Mouse (Mus musculus): Measurements from ENCODE around the gene Tbcb. TPM values are rescaled to one million over a fixed set of nuclear protein-coding genes. Genes with fewer than 3 reads are reported as not detected.
A peak's percentile ranks its signal among the peaks of the same experiment; 100 is the strongest.
"Not testable (repeated sequence)": the region's sequence is repeated elsewhere in the genome, so short reads cannot be mapped to it uniquely, and the experiment has no call there.

Gene Tbcb
- polyA plus RNA-seq, 1 experiment from 2014 or later: 142 TPM

- no peak overlapping the region for H3K4me2 ChIP-seq (replicated peaks; ENCODE audit: low read depth, low read length)
- no peak for ATAC-seq
Measured at GRCm38 (mm10) chr7:30184641-30185348, 47.3 kb downstream of the Tbcb start.

GRCm38 (mm10) chr7:30183879-30184289, 48.2 kb downstream of the Tbcb start, which contains the start of gene Cox7a1:
Gene Cox7a1 (plus strand): TSS chr7:30184144.
- H3K27ac ChIP-seq (ENCODE audit: low read length): no peak within 1 kb of the TSS
- 2% methylated on average over 11 of the region's 11 CpGs for WGBS
- peak within 1 kb of the TSS; percentile 11 for H3K4me3 ChIP-seq (ENCODE audit: low read depth, low read length)

More at GRCm38 (mm10) chr7:30184641-30185348, 47.3 kb downstream of the Tbcb start:
- Histone ChIP-seq H3K4me3 (ENCODE audit: low read depth, low read length) (no peak overlapping the region), H3K27me3 (replicated peaks; ENCODE audit: insufficient read depth, low read length) (no peaks in the 10 kb centered on the region), H3K27ac (ENCODE audit: low read length) (no peak overlapping the region), H3K36me3 (ENCODE audit: insufficient read depth, low read length) (peaks cover 23% of the 10 kb centered on the region), H3K4me1 (ENCODE audit: insufficient read depth, low read depth, low read length) (no peaks in the 10 kb centered on the region; the same call in 1 of the 2 replicates), H3K9me3 (ENCODE audit: low read length) (no peaks in the 10 kb centered on the region), H3K9ac (replicated peaks; ENCODE audit: low read depth) (no peak overlapping the region)
- no peak for DNase-seq (ENCODE audit: low spot score)
- no peak for TF ChIP-seq CTCF (IDR thresholded peaks at IDR 0.05)
- TF ChIP-seq EP300 (IDR thresholded peaks at IDR 0.05): no peak
- 75% methylated on average over 13 of the region's 13 CpGs for WGBS

GRCm38 (mm10) chr7:30183189-30183588, 48.9 kb downstream of the Tbcb start:
- 71% methylated on average over 6 of the region's 7 CpGs for WGBS
- H3K9me3 ChIP-seq (ENCODE audit: low read length); H3K4me2 ChIP-seq (replicated peaks; ENCODE audit: low read depth, low read length); H3K4me1 ChIP-seq (ENCODE audit: insufficient read depth, low read depth, low read length); ATAC-seq; H3K27me3 ChIP-seq (replicated peaks; ENCODE audit: insufficient read depth, low read length); H3K27ac ChIP-seq (ENCODE audit: low read length); H3K4me3 ChIP-seq (ENCODE audit: low read depth, low read length); DNase-seq (ENCODE audit: low spot score); H3K9ac ChIP-seq (replicated peaks; ENCODE audit: low read depth): not testable (repeated sequence)
- H3K36me3 ChIP-seq (ENCODE audit: insufficient read depth, low read length): peaks cover 17% of the 10 kb centered on the region

More at GRCm38 (mm10) chr7:30183879-30184289, 48.2 kb downstream of the Tbcb start, which contains the start of gene Cox7a1:
- peaks cover 18% of the 10 kb centered on the region for H3K36me3 ChIP-seq (ENCODE audit: insufficient read depth, low read length)
- no peaks in the 10 kb centered on the region for H3K27me3 ChIP-seq (replicated peaks; ENCODE audit: insufficient read depth, low read length)
- 0 out of 2 replicates have a peak within 1 kb of the TSS, but pooled peaks have one; percentile 3 for H3K9ac ChIP-seq (replicated peaks; ENCODE audit: low read depth)
- H3K9me3 ChIP-seq (ENCODE audit: low read length): no peaks in the 10 kb centered on the region
- DNase-seq (ENCODE audit: low spot score) (peak; percentile 96), ATAC-seq (peak; percentile 94)
- peak within 1 kb of the TSS; percentile 53 for H3K4me2 ChIP-seq (replicated peaks; ENCODE audit: low read depth, low read length)
- TF ChIP-seq CTCF (IDR thresholded peaks at IDR 0.05) (no peak), EP300 (IDR thresholded peaks at IDR 0.05) (no peak)
- no peaks in the 10 kb centered on the region; the same call in 1 of the 2 replicates for H3K4me1 ChIP-seq (ENCODE audit: insufficient read depth, low read depth, low read length)

GRCm38 (mm10) chr7:30181929-30182328, 50.1 kb downstream of the Tbcb start:
- DNase-seq (ENCODE audit: low spot score); H3K9ac ChIP-seq (replicated peaks; ENCODE audit: low read depth); H3K27me3 ChIP-seq (replicated peaks; ENCODE audit: insufficient read depth, low read length); H3K36me3 ChIP-seq (ENCODE audit: insufficient read depth, low read length); H3K27ac ChIP-seq (ENCODE audit: low read length); H3K4me3 ChIP-seq (ENCODE audit: low read depth, low read length); H3K4me1 ChIP-seq (ENCODE audit: insufficient read depth, low read depth, low read length); H3K9me3 ChIP-seq (ENCODE audit: low read length); H3K4me2 ChIP-seq (replicated peaks; ENCODE audit: low read depth, low read length); ATAC-seq: not testable (repeated sequence)
- 95% methylated on average over 10 of the region's 10 CpGs for WGBS

GRCm38 (mm10) chr7:30181308-30181707, 50.8 kb downstream of the Tbcb start:
- no peak overlapping the region for H3K9ac ChIP-seq (replicated peaks; ENCODE audit: low read depth)
- 5% methylated on average over 4 of the region's 4 CpGs for WGBS

GRCm38 (mm10) chr7:30178256-30178655, 53.8 kb downstream of the Tbcb start:
- Histone ChIP-seq H3K4me2 (replicated peaks; ENCODE audit: low read depth, low read length) (no peak overlapping the region), H3K9me3 (ENCODE audit: low read length) (no peaks in the 10 kb centered on the region), H3K4me3 (ENCODE audit: low read depth, low read length) (no peak overlapping the region), H3K27me3 (replicated peaks; ENCODE audit: insufficient read depth, low read length) (no peaks in the 10 kb centered on the region), H3K4me1 (ENCODE audit: insufficient read depth, low read depth, low read length) (no peaks in the 10 kb centered on the region), H3K27ac (ENCODE audit: low read length) (no peak overlapping the region), H3K36me3 (ENCODE audit: insufficient read depth, low read length) (peaks cover 6% of the 10 kb centered on the region; the same call in 1 of the 2 replicates), H3K9ac (replicated peaks; ENCODE audit: low read depth) (no peak overlapping the region)
- DNase-seq (ENCODE audit: low spot score): no peak
- no peak for ATAC-seq
- TF ChIP-seq EP300 (IDR thresholded peaks at IDR 0.05) (no peak), CTCF (IDR thresholded peaks at IDR 0.05) (no peak)
- WGBS: 70% methylated on average over 11 of the region's 11 CpGs

More at GRCm38 (mm10) chr7:30181308-30181707, 50.8 kb downstream of the Tbcb start:
- H3K4me1 ChIP-seq (ENCODE audit: insufficient read depth, low read depth, low read length): no peaks in the 10 kb centered on the region; the same call in 1 of the 2 replicates
- TF ChIP-seq EP300 (IDR thresholded peaks at IDR 0.05) (no peak), CTCF (IDR thresholded peaks at IDR 0.05) (peak; percentile 94)
- no peak overlapping the region for H3K27ac ChIP-seq (ENCODE audit: low read length)
- DNase-seq (ENCODE audit: low spot score) (peak; percentile 87), ATAC-seq (peak; percentile 29; the same call in 1 of the 2 replicates)
- H3K36me3 ChIP-seq (ENCODE audit: insufficient read depth, low read length): peaks cover 6% of the 10 kb centered on the region; the same call in 1 of the 2 replicates
- no peaks in the 10 kb centered on the region for H3K9me3 ChIP-seq (ENCODE audit: low read length)
- no peak overlapping the region for H3K4me2 ChIP-seq (replicated peaks; ENCODE audit: low read depth, low read length)
- H3K27me3 ChIP-seq (replicated peaks; ENCODE audit: insufficient read depth, low read length): no peaks in the 10 kb centered on the region
- no peak overlapping the region for H3K4me3 ChIP-seq (ENCODE audit: low read depth, low read length)

Data from lung, postnatal 0 days (tissue).